Mouse (Mus musculus) adrenal gland, postnatal 36 days (tissue): Measurements from ENCODE around the gene Olfr429. TPM values are rescaled to one million over a fixed set of nuclear protein-coding genes. Genes with fewer than 3 reads are reported as not detected.
"Not testable (repeated sequence)": the region's sequence is repeated elsewhere in the genome, so short reads cannot be mapped to it uniquely, and the experiment has no call there.

ENCODE experiments used
- DNase-seq, 2 experiments: peaks; one replicate each; pipeline ENCODE4 v3.0.0; 2021; ENCODE audit warnings: mixed read lengths in 1 of 2
- long read RNA-seq, 2 experiments: library from polyadenylated mRNA; stranded (forward); transcript quantifications; one replicate each; pipeline ENCODE4 v2.0.0; 2021; ENCODE audit warnings: borderline sequencing depth in 2 of 2
- total RNA-seq, 2 experiments: library from RNA; stranded (reverse); gene quantifications; 2 replicates each; pipeline ENCODE4 v1.2.3; 2021

Olfr429 gene
- total RNA-seq: not detected
- long read RNA-seq, experiment 1: 0 reads
- long read RNA-seq, experiment 2: 0 reads

GRCm38 (mm10) chr1:174084031-174084430 lies at the start of gene Olfr429:
Gene Olfr429, plus strand, starts transcription at chr1:174084331.
- DNase-seq: no peak

GRCm38 (mm10) chr1:174035841-174036240 lies 48.3 kb upstream of the Olfr429 start:
- no peak for DNase-seq

- no peak for DNase-seq
Measured at GRCm38 (mm10) chr1:174038480-174038879, 45.7 kb upstream of the Olfr429 start.

- peak in 1 of 2 experiments; percentile 59 for DNase-seq
Measured at GRCm38 (mm10) chr1:174040523-174041177, 43.5 kb upstream of the Olfr429 start, which contains the start of gene Olfr433. Gene Olfr433, plus strand, starts transcription at chr1:174040705.

GRCm38 (mm10) chr1:174042091-174042884 lies 41.8 kb upstream of the Olfr429 start:
- DNase-seq: not testable (repeated sequence)

GRCm38 (mm10) chr1:174044431-174044830 lies 39.7 kb upstream of the Olfr429 start:
- DNase-seq: no peak

- not testable (repeated sequence) for DNase-seq
Measured at GRCm38 (mm10) chr1:174048227-174048626, 35.9 kb upstream of the Olfr429 start.

- DNase-seq: no peak
Measured at GRCm38 (mm10) chr1:174048893-174049292, 35.2 kb upstream of the Olfr429 start, which contains the start of gene Olfr432. Gene Olfr432, plus strand, starts transcription at chr1:174049205.

GRCm38 (mm10) chr1:174049357-174049756 lies 34.8 kb upstream of the Olfr429 start:
- not testable (repeated sequence) for DNase-seq

GRCm38 (mm10) chr1:174050532-174050931 lies 33.6 kb upstream of the Olfr429 start:
- DNase-seq: no peak

GRCm38 (mm10) chr1:174051515-174051914 lies 32.6 kb upstream of the Olfr429 start:
- DNase-seq: no peak

GRCm38 (mm10) chr1:174051931-174052536 lies 32.1 kb upstream of the Olfr429 start:
- DNase-seq: no peak

- DNase-seq: peak in 1 of 2 experiments; percentile 5
Measured at GRCm38 (mm10) chr1:174052981-174053380, 31.1 kb upstream of the Olfr429 start.

- no peak for DNase-seq
Measured at GRCm38 (mm10) chr1:174055248-174055647, 28.9 kb upstream of the Olfr429 start.

GRCm38 (mm10) chr1:174066305-174066704 lies 17.8 kb upstream of the Olfr429 start, which contains the start of gene Olfr430:
Gene Olfr430, plus strand, starts transcription at chr1:174066605.
- DNase-seq: no peak

GRCm38 (mm10) chr1:174096591-174096990 lies 12.5 kb downstream of the Olfr429 start, which contains the start of gene Olfr427:
Gene Olfr427, plus strand, starts transcription at chr1:174096891.
- no peak for DNase-seq

GRCm38 (mm10) chr1:174103735-174104134 lies 19.6 kb downstream of the Olfr429 start:
- no peak for DNase-seq

GRCm38 (mm10) chr1:174121062-174121461 lies 36.9 kb downstream of the Olfr429 start, which contains the start of gene Olfr231:
Gene Olfr231, minus strand, starts transcription at chr1:174121162.
- no peak for DNase-seq

- DNase-seq: no peak
Measured at GRCm38 (mm10) chr1:174131217-174131616, 47.1 kb downstream of the Olfr429 start, which contains the start of gene Olfr424. Gene Olfr424, plus strand, starts transcription at chr1:174131517.

- no peak for DNase-seq
Measured at GRCm38 (mm10) chr1:174131999-174132398, 47.9 kb downstream of the Olfr429 start.
